Mouse (Mus musculus): ENCODE results near the gene Rexo5. TPM values are rescaled to one million over a fixed set of nuclear protein-coding genes. Genes with fewer than 3 reads are reported as not detected.

Rexo5 gene
- polyA plus RNA-seq, 1 experiment, result 47.9 TPM

- Histone ChIP-seq H3K4me3 (replicated peaks; ENCODE audit: control insufficient read depth, low read depth, low read length) (no peak overlapping the region), H3K27ac (ENCODE audit: control insufficient read depth, insufficient read depth, low read depth, low read length, poor library complexity) (no peak overlapping the region), H3K4me1 (ENCODE audit: control insufficient read depth, insufficient read depth, low read length) (no peaks in the 10 kb centered on the region; the same call in 1 of the 2 replicates)
- WGBS, result 75% methylated on average over 8 of the region's 8 CpGs
- TF ChIP-seq CTCF (IDR thresholded peaks at IDR 0.05; ENCODE audit: control insufficient read depth, insufficient read depth, low read length), result no peak
These were observed 103.8 kb downstream of the Rexo5 start for GRCm38 (mm10) chr7:119897521-119898109.

- TF ChIP-seq CTCF (IDR thresholded peaks at IDR 0.05; ENCODE audit: control insufficient read depth, insufficient read depth, low read length) (no peak), POLR2A (IDR thresholded peaks at IDR 0.05; ENCODE audit: borderline replicate concordance, control insufficient read depth, low read depth, low read length) (no peak)
- WGBS, result 73% methylated on average over 1 of the region's 1 CpGs
- H3K27ac ChIP-seq (ENCODE audit: control insufficient read depth, insufficient read depth, low read depth, low read length, poor library complexity), result no peak overlapping the region
- no peaks in the 10 kb centered on the region; the same call in 1 of the 2 replicates for H3K4me1 ChIP-seq (ENCODE audit: control insufficient read depth, insufficient read depth, low read length)
- H3K4me3 ChIP-seq (replicated peaks; ENCODE audit: control insufficient read depth, low read depth, low read length), result no peak overlapping the region
These were observed 104.5 kb downstream of the Rexo5 start for GRCm38 (mm10) chr7:119898247-119898856.

Other genes starting within 250 kb of the Rexo5 start
- 9.7 TPM in 1 of 2 replicates, not detected in the other for gene Acsm2, start 239.7 kb upstream of the Rexo5 start, polyA plus RNA-seq (2011; ENCODE audit: insufficient read depth, insufficient read length, low replicate concordance, missing spikeins)
- gene Acsm1, start 187.0 kb upstream of the Rexo5 start, polyA plus RNA-seq (2011; ENCODE audit: insufficient read depth, insufficient read length, low replicate concordance, missing spikeins), result 0.95 and 2.4 TPM in 2 replicates
- not detected in 2 replicates for gene Acsm4, start 104.0 kb upstream of the Rexo5 start, polyA plus RNA-seq (2011; ENCODE audit: insufficient read depth, insufficient read length, low replicate concordance, missing spikeins)
- 12.6 and 14.6 TPM in 2 replicates for gene Thumpd1, start 73.2 kb upstream of the Rexo5 start, polyA plus RNA-seq (2011; ENCODE audit: insufficient read depth, insufficient read length, low replicate concordance, missing spikeins)
- 1.3 TPM in 1 of 2 replicates, not detected in the other for gene Acsm3, start 33.1 kb upstream of the Rexo5 start, polyA plus RNA-seq (2011; ENCODE audit: insufficient read depth, insufficient read length, low replicate concordance, missing spikeins)
- 5.1 and 7.1 TPM in 2 replicates for gene Eri2, start 52 bp downstream of the Rexo5 start, polyA plus RNA-seq (2011; ENCODE audit: insufficient read depth, insufficient read length, low replicate concordance, missing spikeins)
- gene Lyrm1, start 101.9 kb downstream of the Rexo5 start, polyA plus RNA-seq (2011; ENCODE audit: insufficient read depth, insufficient read length, low replicate concordance, missing spikeins), result 2.3 and 4.4 TPM in 2 replicates
- gene Dcun1d3, start 102.3 kb downstream of the Rexo5 start, polyA plus RNA-seq (2011; ENCODE audit: insufficient read depth, insufficient read length, low replicate concordance, missing spikeins), result 2.7 and 7.9 TPM in 2 replicates